Mouse (Mus musculus) heart, postnatal 0 days (tissue): Measurements from ENCODE around the gene Vangl2. TPM values are rescaled to one million over a fixed set of nuclear protein-coding genes. Genes with fewer than 3 reads are reported as not detected.

ENCODE experiments used
- ATAC-seq: fragments of 200-750 bp; cut with Nextera tagmentation; 2 replicates; pipeline ENCODE4 v1.8.0; 2017; ENCODE audit warnings: low read depth, moderate number of reproducible peaks, moderate library complexity; ENCODE audit not compliant: insufficient read depth
- DNase-seq: peaks from one replicate; pipeline ENCODE4 v3.0.0-alpha.2; 2016; ENCODE audit warnings: low spot score
- H3K27ac ChIP-seq: fragments of 300-500 bp; sonication (generic); 2 replicates; pipeline ENCODE4 v1.5.1; 2014; ENCODE audit warnings: low read depth, mild to moderate bottlenecking
- H3K27me3 ChIP-seq: fragments of 300-500 bp; sonication (generic); 2 replicates; pipeline ENCODE4 v1.6.1; 2014; ENCODE audit warnings: low read length, mixed read lengths; ENCODE audit not compliant: control insufficient read depth, insufficient read depth
- H3K36me3 ChIP-seq: fragments of 300-500 bp; sonication (generic); replicated peaks from 2 replicates; pipeline ENCODE4 v1.6.1; 2014; ENCODE audit warnings: low read length, mixed read lengths; ENCODE audit not compliant: control insufficient read depth, insufficient read depth
- H3K4me1 ChIP-seq: fragments of 300-500 bp; sonication (generic); 2 replicates; pipeline ENCODE4 v1.6.1; 2014; ENCODE audit warnings: antibody characterized with exemption; ENCODE audit not compliant: control insufficient read depth, insufficient read depth
- H3K4me2 ChIP-seq: fragments of 300-500 bp; sonication (generic); 2 replicates; pipeline ENCODE4 v1.6.1; 2014; ENCODE audit warnings: low read depth, mild to moderate bottlenecking, low read length, moderate library complexity
- H3K4me3 ChIP-seq: fragments of 300-500 bp; sonication (generic); 2 replicates; pipeline ENCODE4 v1.5.1; 2014; ENCODE audit warnings: low read depth, low read length
- H3K9ac ChIP-seq: fragments of 300-500 bp; sonication (generic); replicated peaks from 2 replicates; pipeline ENCODE4 v1.6.1; 2014; ENCODE audit warnings: low read depth, low read length, mixed read lengths
- H3K9me3 ChIP-seq: fragments of 300-500 bp; sonication (generic); replicated peaks from 2 replicates; pipeline ENCODE4 v1.6.1; 2016; ENCODE audit warnings: low read length; ENCODE audit not compliant: control insufficient read depth
- CTCF ChIP-seq: IDR thresholded peaks from 2 replicates; pipeline ENCODE4 v1.5.1; 2016; ENCODE audit warnings: antibody characterized with exemption, control low read depth, low read depth
- EP300 ChIP-seq: IDR thresholded peaks from 2 replicates; pipeline ENCODE4 v1.6.1; 2016; ENCODE audit warnings: antibody characterized with exemption, low read depth
- WGBS: fragments of 180-500 bp; shearing (Covaris S2); extraction: QIAGEN DNeasy Blood & Tissue Kit; methylation state at CpG from one replicate; pipeline ENCODE4 v1.1.7; 2014; 5-methylcytosine and 5-hydroxymethylcytosine counted together
- polyA plus RNA-seq: library from polyadenylated mRNA; unstranded; fragments of >200 nt; fragmentation: Nextera tagmentation; extraction: Ambion mirVana; gene quantifications from 2 replicates; pipeline ENCODE4 v1.2.1, GENCODE M21; 2015
- total RNA-seq: library from RNA; depleted of rRNA; stranded (reverse); fragments of >200 nt; gene quantifications from 2 replicates; pipeline ENCODE4 v1.2.3, GENCODE M21; 2014; ENCODE audit warnings: low replicate concordance; rRNA removed

The Vangl2 gene
- total and polyA plus RNA-seq, 2 experiments from 2014 or later, result 5.2 to 11.2 TPM

- Histone ChIP-seq H3K4me3 (no peak overlapping the region), H3K9ac (no peak overlapping the region), H3K36me3 (no peaks in the 10 kb centered on the region), H3K27ac (no peak overlapping the region), H3K4me2 (no peak overlapping the region), H3K27me3 (no peaks in the 10 kb centered on the region), H3K9me3 (no peaks in the 10 kb centered on the region), H3K4me1 (no peaks in the 10 kb centered on the region)
- TF ChIP-seq CTCF (no peak), EP300 (no peak)
- no peak for ATAC-seq
- DNase-seq, result no peak
- WGBS, result 89% methylated on average over 5 of the region's 5 CpGs
Measured at GRCm38 (mm10) chr1:171960726-171961125, 67.5 kb downstream of the Vangl2 start.

GRCm38 (mm10) chr1:171957411-171957810 lies 70.8 kb downstream of the Vangl2 start:
- DNase-seq (no peak), ATAC-seq (no peak)
- no peak for TF ChIP-seq CTCF
- TF ChIP-seq EP300, result no peak
- no peak overlapping the region for H3K4me2 ChIP-seq
- whole genome bisulfite sequencing, result 50% methylated on average over 2 of the region's 2 CpGs
- no peak overlapping the region for H3K4me3 ChIP-seq
- no peaks in the 10 kb centered on the region for H3K9me3 ChIP-seq
- no peaks in the 10 kb centered on the region for H3K4me1 ChIP-seq
- H3K36me3 ChIP-seq, result no peaks in the 10 kb centered on the region
- no peak overlapping the region for H3K27ac ChIP-seq
- H3K27me3 ChIP-seq, result no peaks in the 10 kb centered on the region
- H3K9ac ChIP-seq, result no peak overlapping the region

- TF ChIP-seq CTCF (no peak), EP300 (no peak)
- Histone ChIP-seq H3K9me3 (no peaks in the 10 kb centered on the region), H3K36me3 (no peaks in the 10 kb centered on the region), H3K4me2 (no peak overlapping the region), H3K27me3 (no peaks in the 10 kb centered on the region), H3K4me3 (no peak overlapping the region), H3K27ac (no peak overlapping the region), H3K4me1 (no peaks in the 10 kb centered on the region), H3K9ac (no peak overlapping the region)
- 62% methylated on average over 6 of the region's 6 CpGs for WGBS
- DNase-seq, result no peak
- ATAC-seq, result no peak
Measured at GRCm38 (mm10) chr1:171955071-171955470, 73.2 kb downstream of the Vangl2 start.

Other genes with a start within 250 kb of the Vangl2 start
- gene Cd84, start 188.7 kb downstream of the Vangl2 start, total RNA-seq, result 0.27 and 4.6 TPM in 2 replicates
- 1.7 and 2.1 TPM in 2 replicates for gene Cd84, start 188.7 kb downstream of the Vangl2 start, polyA plus RNA-seq
- gene Gm10521, start 132.8 kb downstream of the Vangl2 start, total RNA-seq, result 0.15 TPM in 1 of 2 replicates, not detected in the other
- not detected in 2 replicates for gene Gm10521, start 132.8 kb downstream of the Vangl2 start, polyA plus RNA-seq
- gene Slamf6, start 110.9 kb downstream of the Vangl2 start, total RNA-seq, result 0.12 TPM in 1 of 2 replicates, not detected in the other
- 0.11 and 0.26 TPM in 2 replicates for gene Slamf6, start 110.9 kb downstream of the Vangl2 start, polyA plus RNA-seq
- not detected in 2 replicates for gene Nhlh1, start 29.1 kb upstream of the Vangl2 start, total RNA-seq
- not detected in 2 replicates for gene Nhlh1, start 29.1 kb upstream of the Vangl2 start, polyA plus RNA-seq
- gene Copa, start 54.1 kb upstream of the Vangl2 start, total RNA-seq, result 148 and 174 TPM in 2 replicates
- 101 and 102 TPM in 2 replicates for gene Copa, start 54.1 kb upstream of the Vangl2 start, polyA plus RNA-seq
- gene Ncstn, start 54.4 kb upstream of the Vangl2 start, total RNA-seq, result 53.4 and 87.3 TPM in 2 replicates
- 63.9 and 68.1 TPM in 2 replicates for gene Ncstn, start 54.4 kb upstream of the Vangl2 start, polyA plus RNA-seq
- gene Pex19, start 98.3 kb upstream of the Vangl2 start, total RNA-seq, result 157 and 250 TPM in 2 replicates
- 155 and 161 TPM in 2 replicates for gene Pex19, start 98.3 kb upstream of the Vangl2 start, polyA plus RNA-seq
- 119 and 129 TPM in 2 replicates for gene Dcaf8, start 119.6 kb upstream of the Vangl2 start, total RNA-seq
- gene Dcaf8, start 119.6 kb upstream of the Vangl2 start, polyA plus RNA-seq, result 116 and 119 TPM in 2 replicates
- 78.3 and 105 TPM in 2 replicates for gene Pea15a, start 178.4 kb upstream of the Vangl2 start, total RNA-seq
- gene Pea15a, start 178.4 kb upstream of the Vangl2 start, polyA plus RNA-seq, result 99.2 and 99.3 TPM in 2 replicates
- gene Casq1, start 191.4 kb upstream of the Vangl2 start, total RNA-seq, result 61.2 and 68.0 TPM in 2 replicates
- 60.3 and 65.0 TPM in 2 replicates for gene Casq1, start 191.4 kb upstream of the Vangl2 start, polyA plus RNA-seq
- not detected in 2 replicates for gene Atp1a4, start 230.0 kb upstream of the Vangl2 start, total RNA-seq
- 0.07 TPM in 2 replicates for gene Atp1a4, start 230.0 kb upstream of the Vangl2 start, polyA plus RNA-seq
- 22.1 and 30.8 TPM in 2 replicates for gene Igsf8, start 233.2 kb upstream of the Vangl2 start, total RNA-seq
- gene Igsf8, start 233.2 kb upstream of the Vangl2 start, polyA plus RNA-seq, result 11.4 and 12.6 TPM in 2 replicates